Mouse (Mus musculus) heart, postnatal 14 days (tissue): Measurements from ENCODE around the gene Egfr. TPM values are rescaled to one million over a fixed set of nuclear protein-coding genes. Genes with fewer than 3 reads are reported as not detected.

Experiments
- DNase-seq, 2 experiments: peaks; one replicate each; pipeline ENCODE4 v3.0.0; 2021 to 2022
- intact Hi-C: fragments of 180-260 bp; cut with DNase I; formaldehyde crosslinking; loops from one replicate; pipeline ENCODE4 v1.15.1; 2025
- total RNA-seq, 2 experiments: library from RNA; stranded (reverse); gene quantifications; 2 replicates each; pipeline ENCODE4 v1.2.3; 2021

Egfr gene
- total RNA-seq, 2 experiments from 2014 or later: 10.0 to 13.3 TPM

DNA sequence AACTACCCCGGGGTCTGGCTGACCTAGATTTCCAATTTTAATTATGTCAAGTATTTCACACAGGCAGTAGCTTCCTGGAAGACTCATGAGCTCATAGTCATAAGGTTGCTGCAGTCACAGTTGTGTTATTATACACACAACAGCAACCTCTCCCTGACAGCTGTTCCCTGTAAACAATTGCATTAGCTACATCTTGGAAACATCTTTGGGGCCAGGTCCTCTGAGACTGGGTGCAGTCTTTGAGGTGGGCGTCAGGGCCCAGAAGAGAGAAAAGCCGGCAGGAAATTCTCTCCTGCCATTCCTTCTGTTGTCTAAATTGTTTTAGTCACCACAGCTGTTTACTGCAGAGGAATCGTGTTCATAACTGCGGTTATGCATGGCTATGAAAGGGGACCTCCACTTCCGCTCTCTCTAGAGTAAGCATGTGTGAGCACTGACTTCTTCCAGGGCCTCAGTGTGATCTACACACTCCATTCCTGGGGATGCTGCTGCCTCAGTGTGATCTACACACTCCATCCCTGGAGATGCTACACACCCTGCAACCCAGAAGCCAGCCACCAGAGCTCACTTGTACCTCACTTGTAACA is 69.8 kb downstream of the Egfr start:
- DNase-seq: peak in 1 of 2 experiments; percentile 32
- intact Hi-C loops: no loop called here

DNA sequence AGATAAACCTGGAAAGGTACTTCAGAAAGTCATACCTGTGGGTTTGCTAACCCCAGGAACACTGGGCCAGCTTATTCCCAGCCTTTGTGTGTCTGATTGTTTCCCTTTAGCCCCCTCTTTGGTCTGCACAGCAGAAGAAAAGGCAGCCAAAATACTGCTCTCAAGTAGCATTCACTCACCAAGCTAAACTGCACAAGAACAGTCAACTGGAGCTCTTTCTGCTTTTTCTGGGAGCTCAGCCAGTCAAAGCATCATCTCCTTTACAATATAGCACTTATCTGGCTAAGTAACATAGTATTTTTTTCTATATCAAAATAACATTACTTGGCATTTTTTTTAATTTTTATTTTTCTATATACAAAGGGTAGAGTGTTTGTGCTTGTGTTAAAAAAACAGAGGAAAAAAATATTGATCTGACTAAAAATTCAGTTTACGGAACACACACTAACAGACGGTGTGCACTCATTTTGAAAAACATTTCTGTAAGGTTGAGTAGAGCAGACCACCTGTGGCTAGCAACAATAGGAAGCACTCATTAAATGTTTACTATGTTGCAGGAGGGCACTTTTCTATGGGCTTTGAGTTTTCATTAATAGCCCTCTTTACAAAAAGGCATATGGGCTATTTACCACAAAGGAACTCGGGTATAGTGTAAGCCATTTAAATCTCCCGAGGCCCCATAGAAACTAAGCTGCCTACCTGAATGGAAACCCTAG is 72.0 kb downstream of the Egfr start:
- DNase-seq: no peak
- intact Hi-C loops: no loop called here

DNA sequence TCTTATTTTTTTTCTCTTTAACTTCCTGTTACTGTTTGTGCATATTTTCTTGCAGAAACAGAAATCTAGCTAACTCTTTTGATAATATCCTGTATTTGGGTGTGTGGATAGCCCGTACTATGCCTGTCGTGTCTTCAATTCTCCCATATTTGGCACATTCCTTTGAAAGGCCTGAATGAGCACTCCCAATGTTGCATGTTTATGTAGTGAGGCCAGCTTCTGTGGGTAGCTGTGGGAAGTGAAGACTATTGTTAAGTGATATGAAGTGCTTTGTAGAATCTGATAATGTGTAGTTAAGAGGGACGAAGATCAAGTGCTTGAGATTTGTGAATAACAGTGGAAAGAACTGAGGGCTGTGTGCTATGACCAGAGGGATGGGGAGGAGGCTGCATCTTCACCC is 77.5 kb downstream of the Egfr start:
- no peak for DNase-seq
- intact Hi-C loops: no loop called here

DNA sequence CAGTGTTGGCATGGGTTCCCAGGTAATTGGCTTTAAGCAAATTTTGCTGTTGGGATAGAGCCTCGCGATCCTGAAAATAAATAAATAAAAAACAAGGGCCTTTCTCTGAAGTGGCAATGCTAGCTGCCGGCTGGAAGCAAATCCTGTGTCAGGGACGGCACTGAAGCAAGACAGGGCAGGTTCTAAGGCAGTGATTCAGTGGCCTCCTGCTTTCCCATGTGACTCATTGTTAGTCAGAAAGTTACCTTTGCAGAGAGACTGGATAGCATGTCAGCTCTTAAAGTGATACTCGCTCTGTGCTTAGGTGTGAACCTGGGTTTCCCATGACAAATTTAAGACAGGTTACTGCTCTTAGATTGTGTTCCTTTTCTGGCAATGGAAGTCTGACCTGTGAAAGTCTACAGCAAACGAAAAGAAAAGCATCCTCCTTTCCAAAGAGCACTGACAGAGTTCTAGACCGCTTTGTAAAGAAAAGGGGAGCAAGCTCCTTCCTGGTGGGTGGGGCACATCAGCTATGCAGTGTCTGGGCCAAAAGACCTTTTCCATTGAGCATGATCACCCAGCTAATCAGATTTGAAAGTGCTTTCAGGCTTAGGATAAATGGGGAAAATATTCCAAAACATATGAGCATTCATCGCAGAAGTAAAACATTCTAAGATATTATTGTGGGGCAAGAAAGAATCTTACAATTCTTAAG is 78.7 kb downstream of the Egfr start:
- intact Hi-C loops: no loop called here
- DNase-seq: no peak

- peak in 1 of 2 experiments; percentile 46 for DNase-seq
- intact Hi-C loops: no loop called here
Observed at GRCm38 (mm10) chr11:16831974-16832464, 80.0 kb downstream of the Egfr start.

GRCm38 (mm10) chr11:16838772-16839171 is 86.8 kb downstream of the Egfr start:
- intact Hi-C loops: no loop called here

GRCm38 (mm10) chr11:16842924-16843323 is 90.9 kb downstream of the Egfr start:
- intact Hi-C loops: no loop called here
- DNase-seq: no peak

More at GRCm38 (mm10) chr11:16838772-16839171, 86.8 kb downstream of the Egfr start:
- no peak for DNase-seq

DNA sequence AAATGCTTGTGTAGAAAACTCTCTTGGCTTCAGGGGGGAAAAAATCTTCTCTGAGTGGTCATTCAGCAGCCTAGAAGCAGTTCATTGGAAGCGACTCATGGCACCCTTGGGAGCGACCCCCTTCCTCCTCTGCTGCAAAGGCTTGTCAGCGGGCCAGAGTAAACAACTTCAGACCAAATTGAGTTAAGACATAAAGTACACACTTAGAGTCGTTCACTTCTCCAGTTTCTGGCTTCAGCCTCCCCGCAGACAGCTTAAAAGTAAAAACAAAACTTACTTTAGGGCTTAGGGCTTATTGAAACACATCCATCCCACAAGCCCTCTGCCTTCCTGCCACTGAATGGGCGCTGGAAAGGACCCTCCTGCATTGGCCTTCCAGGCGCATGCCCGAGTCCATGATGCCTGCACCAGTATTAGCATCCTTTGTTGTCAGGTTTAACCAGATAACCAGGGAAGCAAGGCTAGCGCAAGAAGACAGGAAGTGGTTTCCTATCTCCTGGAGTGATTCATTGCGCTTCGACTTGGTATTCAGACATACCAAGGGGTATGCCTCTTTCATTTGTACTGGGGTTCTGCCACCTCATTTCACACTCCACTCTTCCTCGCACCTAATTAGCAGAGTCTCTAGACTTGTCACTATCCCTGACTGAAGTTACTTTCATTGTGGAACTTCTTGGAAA is 92.0 kb downstream of the Egfr start:
- peak; percentile 51 for DNase-seq
- intact Hi-C loops: no loop called here

GRCm38 (mm10) chr11:16848881-16849280 is 96.9 kb downstream of the Egfr start:
- intact Hi-C loops: no loop called here
- DNase-seq: peak; percentile 14 to 21

DNA sequence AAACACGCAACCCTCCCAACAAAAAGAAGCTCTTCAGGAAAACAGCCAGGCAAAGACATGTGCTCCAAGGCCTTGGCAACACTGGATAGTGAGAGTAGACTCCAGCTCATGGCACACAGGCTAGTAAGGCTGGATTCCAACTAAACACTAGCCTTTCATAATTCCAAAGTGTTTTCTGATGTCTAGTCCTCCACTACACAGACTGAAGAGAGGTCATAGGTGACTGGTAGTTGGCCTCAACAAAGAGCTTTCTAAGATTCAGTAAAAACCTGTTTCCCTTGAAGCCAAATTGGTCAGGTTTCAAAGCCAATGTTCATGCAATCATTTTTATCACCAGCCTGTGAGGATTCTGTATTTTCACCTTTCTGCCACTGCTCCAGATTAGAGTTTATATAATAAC is 99.4 kb downstream of the Egfr start:
- no peak for DNase-seq
- intact Hi-C loops: no loop called here

DNA sequence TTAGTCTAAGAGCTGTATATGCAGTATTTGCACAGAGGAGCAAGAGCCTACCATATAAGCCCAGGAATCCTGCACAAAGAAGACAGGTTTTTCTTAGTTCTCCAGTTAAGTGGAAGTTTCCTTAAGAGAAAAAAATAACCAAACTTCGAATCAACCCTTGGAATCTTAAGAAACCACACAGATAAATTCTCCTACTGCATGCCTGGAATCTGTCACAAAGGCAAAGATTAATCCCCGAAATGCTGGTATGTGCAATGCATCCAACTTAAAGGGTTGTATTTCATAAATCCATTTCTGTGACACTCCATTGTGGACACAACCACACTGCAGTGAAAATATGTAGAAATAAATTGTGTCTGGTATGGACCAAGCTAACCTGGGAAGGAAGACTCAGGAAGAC is 102.1 kb downstream of the Egfr start:
- DNase-seq: no peak
- intact Hi-C loops: no loop called here

DNA sequence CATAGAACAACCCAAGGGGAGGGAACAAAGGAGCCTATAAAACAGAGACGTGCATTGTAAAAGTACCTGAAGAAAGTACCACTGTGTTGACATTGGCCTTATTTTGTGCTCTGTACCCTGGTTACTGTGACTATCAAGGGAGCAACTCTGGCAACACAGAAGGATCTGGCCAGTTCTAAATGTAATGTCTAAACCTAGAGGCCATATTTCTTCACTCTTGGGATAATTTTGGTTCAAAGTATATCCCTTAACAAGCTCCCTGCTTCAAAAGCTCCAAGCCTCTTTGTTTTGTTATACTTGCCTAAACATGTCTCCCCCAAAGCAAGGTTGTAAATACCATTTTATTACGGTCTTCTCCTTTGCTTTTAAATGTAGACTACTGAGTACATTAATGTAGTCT is 105.3 kb downstream of the Egfr start:
- intact Hi-C loops: no loop called here
- no peak for DNase-seq

DNA sequence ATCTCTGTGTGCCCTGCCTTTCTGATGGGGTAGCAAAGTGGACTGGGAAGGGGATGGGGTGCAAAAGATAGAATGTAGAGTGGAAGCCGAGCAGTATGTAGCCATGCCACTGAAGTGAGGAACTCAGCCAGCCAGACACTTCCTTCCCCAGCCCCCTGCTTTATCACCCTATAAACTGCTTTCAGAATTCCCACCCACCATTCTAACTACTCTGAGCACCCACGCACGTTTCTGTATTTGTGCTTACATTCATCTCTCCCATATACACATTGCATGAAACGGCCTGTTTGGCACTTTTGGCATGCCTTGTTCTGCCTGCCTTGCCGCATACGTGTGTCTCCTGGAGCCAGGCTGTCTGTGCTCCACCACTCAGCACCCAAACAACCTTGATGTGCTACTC is 109.0 kb downstream of the Egfr start:
- no peak for DNase-seq
- intact Hi-C loops: loop anchor here (5.0 kb wide), 1 partner anchor 109 kb away; the partner anchor contains the start of gene Egfr

GRCm38 (mm10) chr11:16863547-16863946 is 111.5 kb downstream of the Egfr start:
- intact Hi-C loops: loop anchor here (5.0 kb wide), 1 partner anchor 111 kb away; the partner anchor contains the start of gene Egfr
- no peak for DNase-seq

- intact Hi-C loops: loop anchor here (5.0 kb wide), 1 partner anchor 113 kb away; the partner anchor contains the start of gene Egfr
- DNase-seq: peak; percentile 42 to 57
Observed at GRCm38 (mm10) chr11:16864980-16865561, 113.1 kb downstream of the Egfr start.

GRCm38 (mm10) chr11:16868051-16868450 is 116.0 kb downstream of the Egfr start:
- DNase-seq: no peak
- intact Hi-C loops: no loop called here

DNA sequence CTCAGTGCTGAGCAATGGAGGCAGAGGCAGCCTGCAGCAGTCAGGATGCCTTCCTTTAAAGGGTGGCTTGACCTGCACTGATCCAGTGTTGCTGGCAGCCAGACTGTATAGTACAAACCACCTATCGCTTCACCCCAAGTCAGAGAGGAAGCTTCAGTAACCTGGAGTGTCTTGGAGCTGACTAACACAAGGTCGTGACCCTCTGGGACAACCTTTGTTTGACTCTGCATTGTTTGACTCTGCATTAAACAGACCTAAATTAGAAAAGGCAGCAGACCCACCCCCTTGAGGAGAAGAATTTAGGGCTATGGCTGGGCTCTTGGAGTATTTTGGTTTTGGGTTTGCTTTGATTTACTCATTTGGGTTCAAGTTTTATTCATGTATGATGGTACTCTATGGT is 117.5 kb downstream of the Egfr start:
- DNase-seq: no peak
- intact Hi-C loops: no loop called here

DNA sequence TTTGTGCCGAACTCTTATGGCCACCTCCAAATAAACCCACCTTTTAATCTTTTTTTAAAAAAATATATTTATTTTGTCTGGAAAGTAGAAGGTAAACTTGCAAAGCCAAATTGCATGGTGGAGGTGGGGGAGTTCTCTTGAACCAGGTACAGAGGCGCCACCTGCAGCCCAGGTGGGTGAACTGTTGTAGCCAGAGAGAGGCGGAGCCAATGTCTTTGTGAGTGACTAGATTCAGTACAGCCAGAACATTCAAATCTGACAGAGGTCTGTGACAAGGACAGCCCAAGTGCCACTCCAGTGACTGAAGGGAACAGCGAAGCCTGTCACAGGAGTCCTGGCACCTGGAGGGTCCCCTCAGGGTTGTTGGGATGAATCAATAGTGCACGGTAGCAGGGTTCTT is 119.1 kb downstream of the Egfr start:
- intact Hi-C loops: loop anchor here (5.0 kb wide), 1 partner anchor 344 kb away; no protein-coding TSS in a partner anchor
- peak in 1 of 2 experiments; percentile 31 for DNase-seq

GRCm38 (mm10) chr11:16877676-16878378 is 125.8 kb downstream of the Egfr start:
- intact Hi-C loops: no loop called here
- DNase-seq: peak; percentile 28 to 37

DNA sequence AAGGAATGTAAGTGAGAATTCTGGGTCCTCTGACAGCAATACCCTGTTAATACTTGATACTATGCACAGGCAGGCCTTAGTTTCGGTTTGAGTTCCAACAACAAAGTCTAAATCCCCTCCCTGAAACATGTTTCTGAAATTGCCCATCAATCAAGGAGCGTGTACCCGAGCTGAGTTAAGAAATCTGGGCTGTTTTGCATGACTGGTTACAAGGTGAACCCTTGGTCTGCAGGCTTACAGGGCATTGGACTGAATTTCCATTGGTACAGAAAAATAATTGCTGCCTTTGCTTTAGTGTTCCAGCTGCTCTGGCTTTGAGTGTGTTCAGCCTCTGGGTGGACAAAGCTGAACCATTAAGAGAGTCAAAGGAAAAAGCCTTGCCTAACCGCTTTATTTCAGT is 129.9 kb downstream of the Egfr start:
- intact Hi-C loops: no loop called here
- no peak for DNase-seq
